Mouse (Mus musculus): ENCODE results near the gene Cdc42bpa.

GRCm38 (mm10) chr1:180023512-180023911, 63.2 kb downstream of the Cdc42bpa start:
- TF ChIP-seq POLR2A (IDR thresholded peaks at IDR 0.05; ENCODE audit: borderline replicate concordance, low read depth, low read length) (no peak), CTCF (IDR thresholded peaks at IDR 0.05; ENCODE audit: low read depth, low read length) (no peak)
